Mouse (Mus musculus) neural tube, embryonic 14.5 days (tissue): ENCODE measurements around the gene Hnrnpdl. TPM values are rescaled to one million over a fixed set of nuclear protein-coding genes. Genes with fewer than 3 reads are reported as not detected.
A peak's percentile ranks its signal among the peaks of the same experiment; 100 is the strongest.

Experiments
- ATAC-seq: fragments of 200-750 bp; cut with Nextera tagmentation; 2 replicates; pipeline ENCODE4 v1.8.0; 2017; ENCODE audit warnings: low read depth, mild to moderate bottlenecking, moderate TSS enrichment, moderate library complexity
- H3K27ac ChIP-seq: fragments of 300-500 bp; sonication (generic); 2 replicates; pipeline ENCODE4 v1.5.1; 2014; ENCODE audit warnings: low read depth, mild to moderate bottlenecking, control low read depth, low read length, moderate library complexity, mixed read lengths
- H3K27me3 ChIP-seq: fragments of 300-500 bp; sonication (generic); 2 replicates; pipeline ENCODE4 v1.6.1; 2014; ENCODE audit warnings: low read length; ENCODE audit not compliant: control insufficient read depth, insufficient read depth
- H3K36me3 ChIP-seq: fragments of 300-500 bp; sonication (generic); 2 replicates; pipeline ENCODE4 v1.6.1; 2014; ENCODE audit warnings: low read length, mixed read lengths; ENCODE audit not compliant: control insufficient read depth, insufficient read depth
- H3K4me1 ChIP-seq: fragments of 300-500 bp; sonication (generic); 2 replicates; pipeline ENCODE4 v1.6.1; 2014; ENCODE audit warnings: low read length; ENCODE audit not compliant: control insufficient read depth, insufficient read depth
- H3K4me2 ChIP-seq: fragments of 300-500 bp; sonication (generic); 2 replicates; pipeline ENCODE4 v1.6.1; 2014; ENCODE audit warnings: mild to moderate bottlenecking, low read depth, low read length, control low read depth
- H3K4me3 ChIP-seq: fragments of 300-500 bp; sonication (generic); 2 replicates; pipeline ENCODE4 v1.5.1; 2014; ENCODE audit warnings: low read depth, low read length, control low read depth, mixed read lengths
- H3K9ac ChIP-seq: fragments of 300-500 bp; sonication (generic); replicated peaks from 2 replicates; pipeline ENCODE4 v1.6.1; 2014; ENCODE audit warnings: low read depth, mild to moderate bottlenecking, control low read depth, low read length, mixed read lengths
- H3K9me3 ChIP-seq: fragments of 300-500 bp; sonication (generic); 2 replicates; pipeline ENCODE4 v1.6.1; 2016; ENCODE audit warnings: low read length; ENCODE audit not compliant: control insufficient read depth
- WGBS: fragments of 180-500 bp; shearing (Covaris S2); extraction: QIAGEN DNeasy Blood & Tissue Kit; methylation state at CpG from one replicate; pipeline ENCODE4 v1.1.7; 2014; 5-methylcytosine and 5-hydroxymethylcytosine counted together
- polyA plus RNA-seq: library from polyadenylated mRNA; unstranded; fragments of >200 nt; fragmentation: Nextera tagmentation; extraction: Ambion mirVana; gene quantifications from 2 replicates; pipeline ENCODE4 v1.2.1, GENCODE M21; 2014

Hnrnpdl gene
- polyA plus RNA-seq, 1 experiment from 2014 or later, result 208 TPM

DNA sequence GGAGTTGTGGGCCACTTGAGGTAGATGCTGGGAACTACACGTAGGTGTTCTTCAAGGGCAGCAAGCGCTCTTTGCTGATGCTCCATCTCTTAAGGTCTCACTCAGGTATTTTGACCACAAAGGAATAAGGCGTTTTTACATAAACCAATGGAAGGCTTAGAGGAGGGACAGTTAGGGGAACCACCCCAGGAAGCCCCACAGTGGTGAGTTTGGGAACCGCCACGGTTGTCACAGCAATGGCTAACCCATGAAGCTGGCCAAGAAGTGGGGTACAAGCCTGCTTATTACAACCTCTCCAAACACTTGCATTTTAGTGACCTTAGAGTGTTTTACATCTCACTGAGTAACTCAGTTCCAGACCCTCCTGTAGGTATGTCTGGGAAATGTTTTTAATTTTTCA lies 32.1 kb upstream of the Hnrnpdl start:
- H3K4me3 ChIP-seq, result no peak overlapping the region
- WGBS, result 88% methylated on average over 5 of the region's 5 CpGs

GRCm38 (mm10) chr5:100070255-100070654 lies 30.8 kb upstream of the Hnrnpdl start:
- 30% methylated on average over 3 of the region's 3 CpGs for WGBS

More for the DNA sequence above, 32.1 kb upstream of the Hnrnpdl start:
- no peak overlapping the region for H3K9ac ChIP-seq
- peaks cover 19% of the 10 kb centered on the region for H3K36me3 ChIP-seq
- no peaks in the 10 kb centered on the region for H3K4me1 ChIP-seq
- no peak for ATAC-seq
- H3K4me2 ChIP-seq, result no peak overlapping the region
- no peaks in the 10 kb centered on the region for H3K9me3 ChIP-seq
- H3K27me3 ChIP-seq, result no peaks in the 10 kb centered on the region
- H3K27ac ChIP-seq, result no peak overlapping the region

GRCm38 (mm10) chr5:100069526-100069925 lies 30.1 kb upstream of the Hnrnpdl start:
- H3K9ac ChIP-seq, result no peak overlapping the region
- WGBS, result 96% methylated on average over 2 of the region's 2 CpGs
- no peak overlapping the region for H3K4me2 ChIP-seq
- peaks cover 24% of the 10 kb centered on the region for H3K36me3 ChIP-seq
- H3K4me1 ChIP-seq, result no peaks in the 10 kb centered on the region
- no peak for ATAC-seq
- H3K9me3 ChIP-seq, result no peaks in the 10 kb centered on the region
- no peak overlapping the region for H3K27ac ChIP-seq
- no peak overlapping the region for H3K4me3 ChIP-seq
- no peaks in the 10 kb centered on the region for H3K27me3 ChIP-seq

More at GRCm38 (mm10) chr5:100070255-100070654, 30.8 kb upstream of the Hnrnpdl start:
- Histone ChIP-seq H3K27ac (no peak overlapping the region), H3K4me1 (no peaks in the 10 kb centered on the region), H3K9ac (no peak overlapping the region), H3K9me3 (no peaks in the 10 kb centered on the region), H3K4me3 (no peak overlapping the region), H3K36me3 (peaks cover 22% of the 10 kb centered on the region), H3K27me3 (no peaks in the 10 kb centered on the region), H3K4me2 (no peak overlapping the region)
- 0 out of 2 replicates have a peak, but pooled peaks have one; percentile 70 for ATAC-seq

DNA sequence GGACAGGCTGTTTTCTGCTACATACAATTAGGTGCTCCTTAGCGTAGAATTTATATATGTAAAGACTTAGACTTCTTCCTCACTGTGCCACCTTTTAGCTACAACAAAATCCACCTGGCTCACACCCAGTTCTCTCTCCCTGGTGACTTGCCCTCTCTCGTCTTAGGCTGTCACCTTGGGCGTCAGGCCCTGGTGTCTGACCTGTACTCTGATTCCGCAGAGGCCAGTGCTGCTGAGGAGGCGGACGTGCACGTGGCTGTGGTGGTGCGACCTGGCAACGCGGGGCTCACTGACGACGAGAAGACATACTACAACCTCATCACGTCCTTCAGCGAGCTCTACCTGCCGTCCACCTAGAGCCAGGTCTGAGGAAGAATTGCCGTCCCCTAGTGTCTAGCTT lies 28.1 kb upstream of the Hnrnpdl start:
- Histone ChIP-seq H3K27ac (no peak overlapping the region), H3K36me3 (peaks cover 36% of the 10 kb centered on the region), H3K9me3 (no peaks in the 10 kb centered on the region), H3K4me1 (no peaks in the 10 kb centered on the region), H3K27me3 (no peaks in the 10 kb centered on the region), H3K4me2 (no peak overlapping the region), H3K4me3 (no peak overlapping the region), H3K9ac (no peak overlapping the region)
- WGBS, result 94% methylated on average over 16 of the region's 16 CpGs
- no peak for ATAC-seq

GRCm38 (mm10) chr5:100060876-100061275 lies 21.4 kb upstream of the Hnrnpdl start:
- WGBS, result 97% methylated on average over 14 of the region's 14 CpGs
- H3K36me3 ChIP-seq, result peaks cover 47% of the 10 kb centered on the region

GRCm38 (mm10) chr5:100059326-100059725 lies 19.9 kb upstream of the Hnrnpdl start:
- 26% methylated on average over 6 of the region's 6 CpGs for WGBS
- no peaks in the 10 kb centered on the region for H3K27me3 ChIP-seq
- H3K36me3 ChIP-seq, result peaks cover 41% of the 10 kb centered on the region
- peaks cover 10% of the 10 kb centered on the region; the same call in 1 of the 2 replicates for H3K4me1 ChIP-seq
- no peak overlapping the region; the same call in 1 of the 2 replicates for H3K27ac ChIP-seq
- H3K4me2 ChIP-seq, result no peak overlapping the region
- H3K9me3 ChIP-seq, result no peaks in the 10 kb centered on the region
- no peak for ATAC-seq
- H3K9ac ChIP-seq, result no peak overlapping the region
- H3K4me3 ChIP-seq, result no peak overlapping the region

More at GRCm38 (mm10) chr5:100060876-100061275, 21.4 kb upstream of the Hnrnpdl start:
- Histone ChIP-seq H3K9ac (no peak overlapping the region), H3K4me1 (peaks cover 6% of the 10 kb centered on the region; the same call in 1 of the 2 replicates), H3K9me3 (no peaks in the 10 kb centered on the region), H3K27me3 (no peaks in the 10 kb centered on the region), H3K27ac (no peak overlapping the region), H3K4me2 (no peak overlapping the region), H3K4me3 (no peak overlapping the region)
- no peak for ATAC-seq

GRCm38 (mm10) chr5:100058729-100059128 lies 19.3 kb upstream of the Hnrnpdl start:
- H3K4me2 ChIP-seq, result no peak overlapping the region
- no peak overlapping the region for H3K4me3 ChIP-seq
- no peak overlapping the region for H3K9ac ChIP-seq
- peaks cover 10% of the 10 kb centered on the region; the same call in 1 of the 2 replicates for H3K4me1 ChIP-seq
- peaks cover 35% of the 10 kb centered on the region for H3K36me3 ChIP-seq
- WGBS, result 23% methylated on average over 6 of the region's 6 CpGs
- no peaks in the 10 kb centered on the region for H3K9me3 ChIP-seq
- H3K27ac ChIP-seq, result no peak overlapping the region; the same call in 1 of the 2 replicates
- H3K27me3 ChIP-seq, result no peaks in the 10 kb centered on the region
- ATAC-seq, result no peak

DNA sequence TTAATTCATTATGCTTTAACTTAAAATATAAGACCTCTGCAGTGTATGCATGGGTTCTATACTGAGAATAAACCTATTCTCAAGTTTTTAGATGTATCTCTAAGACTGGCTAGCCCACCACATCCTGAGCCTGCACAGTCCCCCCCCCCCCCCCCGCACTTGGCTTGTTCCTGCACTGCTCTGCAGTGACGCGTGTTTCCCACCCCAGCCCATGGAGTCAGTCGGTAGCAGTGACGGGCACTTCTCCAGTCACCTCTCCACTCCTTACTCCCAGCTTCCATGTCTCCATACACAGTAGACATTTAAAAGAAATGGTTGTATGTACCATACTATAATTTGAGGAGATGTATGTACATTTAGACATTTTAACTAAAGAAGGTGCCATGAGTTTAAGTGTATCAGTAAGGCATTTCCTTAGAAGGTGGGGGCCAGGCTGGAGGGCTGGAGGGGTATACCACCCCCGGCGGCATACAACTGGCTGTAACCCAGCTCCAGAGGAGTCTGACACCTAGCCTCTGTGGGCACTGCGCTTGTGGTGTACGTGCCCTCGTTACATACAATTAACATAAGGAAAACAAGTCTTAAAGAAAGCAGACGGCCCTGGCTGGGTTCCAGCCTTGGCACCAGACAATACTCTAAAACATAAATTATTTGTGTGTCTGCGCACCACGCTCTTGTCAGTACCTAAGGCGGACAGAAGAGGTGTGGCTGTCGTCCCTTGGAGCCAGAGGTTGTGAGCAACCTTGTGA lies 18.2 kb upstream of the Hnrnpdl start:
- no peak overlapping the region for H3K27ac ChIP-seq
- H3K9me3 ChIP-seq, result no peaks in the 10 kb centered on the region
- H3K27me3 ChIP-seq, result no peaks in the 10 kb centered on the region
- peaks cover 29% of the 10 kb centered on the region for H3K36me3 ChIP-seq
- WGBS, result 48% methylated on average over 14 of the region's 15 CpGs
- H3K4me3 ChIP-seq, result no peak overlapping the region
- no peak overlapping the region for H3K4me2 ChIP-seq
- peaks cover 10% of the 10 kb centered on the region; the same call in 1 of the 2 replicates for H3K4me1 ChIP-seq
- ATAC-seq, result peak; percentile 53; the same call in 1 of the 2 replicates
- H3K9ac ChIP-seq, result no peak overlapping the region

DNA sequence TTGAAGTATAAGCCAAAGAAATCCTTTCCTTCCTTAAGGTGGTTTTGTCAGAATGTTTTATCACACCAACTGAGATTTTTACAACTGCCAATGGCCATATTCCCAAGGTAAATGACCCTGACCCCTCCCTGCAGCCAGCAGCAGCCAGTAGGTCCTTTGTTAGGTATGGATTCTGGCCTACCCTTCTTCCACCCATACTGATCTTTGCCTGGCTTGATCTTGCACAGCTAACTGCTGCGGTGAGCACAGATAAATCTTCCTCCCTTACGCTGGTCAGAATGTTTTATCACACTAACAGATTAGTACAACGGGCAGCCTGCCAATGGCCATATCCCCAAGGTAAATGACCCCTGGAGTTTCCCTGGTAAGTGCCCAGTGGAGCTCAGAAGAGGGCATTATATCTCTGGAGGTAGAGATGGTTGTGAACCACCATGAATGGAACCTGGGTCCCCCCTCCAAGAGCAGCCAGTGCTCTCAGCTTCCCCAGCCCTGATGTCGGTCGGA lies 16.5 kb upstream of the Hnrnpdl start:
- Histone ChIP-seq H3K4me3 (no peak overlapping the region), H3K27ac (no peak overlapping the region), H3K4me1 (peaks cover 10% of the 10 kb centered on the region; the same call in 1 of the 2 replicates), H3K36me3 (peaks cover 13% of the 10 kb centered on the region), H3K9me3 (no peaks in the 10 kb centered on the region), H3K9ac (no peak overlapping the region), H3K27me3 (no peaks in the 10 kb centered on the region), H3K4me2 (no peak overlapping the region)
- 57% methylated on average over 5 of the region's 5 CpGs for WGBS
- no peak for ATAC-seq
